Mouse (Mus musculus): Measurements from ENCODE around the gene Bcl2l1. TPM values are rescaled to one million over a fixed set of nuclear protein-coding genes. Genes with fewer than 3 reads are reported as not detected.

The Bcl2l1 gene
- polyA plus RNA-seq, 1 experiment from 2014 or later = 129 TPM

DNA sequence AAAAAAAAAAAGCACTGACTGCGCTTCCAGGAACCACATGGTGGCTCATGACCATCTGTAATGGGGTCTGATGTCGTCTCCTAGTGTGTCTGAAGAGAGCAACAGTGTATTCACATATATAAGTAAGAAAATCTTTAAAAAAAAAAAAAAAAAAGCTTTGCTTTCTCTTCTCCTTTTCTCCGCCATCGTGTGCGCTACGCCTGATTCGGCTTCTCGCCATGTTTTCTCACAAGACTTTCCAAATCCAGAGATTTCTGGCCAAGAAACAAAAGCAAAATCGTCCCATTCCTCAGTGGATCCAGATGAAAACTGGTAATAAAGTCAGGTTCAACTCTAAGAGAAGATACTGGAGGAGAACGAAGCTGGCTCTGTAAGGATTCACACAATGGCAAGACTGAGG, 29.2 kb downstream of the Bcl2l1 start:
- no peak overlapping the region for H3K27ac ChIP-seq (ENCODE audit: low read depth, low read length)
- H3K27me3 ChIP-seq (ENCODE audit: control insufficient read depth, insufficient read depth, low read length) = no peaks in the 10 kb centered on the region
- H3K9me3 ChIP-seq (ENCODE audit: control insufficient read depth, low read length) = no peaks in the 10 kb centered on the region
- H3K4me2 ChIP-seq (replicated peaks; ENCODE audit: low read depth, low read length) = no peak overlapping the region
- no peak overlapping the region for H3K9ac ChIP-seq (ENCODE audit: low read depth, low read length)
- DNase-seq (ENCODE audit: low spot score) (no peak), ATAC-seq (ENCODE audit: low FRiP score) (no peak)
- WGBS = 94% methylated on average over 10 of the region's 10 CpGs
- no peaks in the 10 kb centered on the region for H3K36me3 ChIP-seq (ENCODE audit: control insufficient read depth, insufficient read depth, low read length)
- H3K4me3 ChIP-seq (ENCODE audit: low read depth, low read length) = no peak overlapping the region
- H3K4me1 ChIP-seq (replicated peaks; ENCODE audit: control insufficient read depth, insufficient read depth, low read length) = peaks cover 3% of the 10 kb centered on the region; the same call in 1 of the 2 replicates

DNA sequence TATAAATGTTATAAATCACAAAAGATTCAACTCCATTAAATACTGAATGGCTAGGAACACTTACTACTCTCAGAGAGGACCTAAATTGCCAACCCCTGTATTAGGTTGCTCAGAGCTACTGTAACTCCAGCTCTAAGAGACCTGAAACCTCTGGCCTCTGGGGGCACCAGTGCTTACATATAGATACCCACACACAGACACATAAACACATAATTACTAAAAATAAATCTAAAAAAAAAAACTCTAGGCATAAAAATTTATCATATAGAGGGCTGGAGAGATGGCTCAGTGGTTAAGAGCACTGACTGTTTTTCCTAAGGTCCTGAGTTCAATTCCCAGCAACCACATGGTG, 30.8 kb downstream of the Bcl2l1 start:
- H3K4me1 ChIP-seq (replicated peaks; ENCODE audit: control insufficient read depth, insufficient read depth, low read length) = peaks cover 3% of the 10 kb centered on the region; the same call in 1 of the 2 replicates
- H3K27me3 ChIP-seq (ENCODE audit: control insufficient read depth, insufficient read depth, low read length) = no peaks in the 10 kb centered on the region
- no peaks in the 10 kb centered on the region for H3K9me3 ChIP-seq (ENCODE audit: control insufficient read depth, low read length)
- no peak overlapping the region for H3K9ac ChIP-seq (ENCODE audit: low read depth, low read length)
- no peak overlapping the region for H3K27ac ChIP-seq (ENCODE audit: low read depth, low read length)
- no peak for ATAC-seq (ENCODE audit: low FRiP score)
- DNase-seq (ENCODE audit: low spot score) = no peak
- no peaks in the 10 kb centered on the region for H3K36me3 ChIP-seq (ENCODE audit: control insufficient read depth, insufficient read depth, low read length)
- H3K4me3 ChIP-seq (ENCODE audit: low read depth, low read length) = no peak overlapping the region
- H3K4me2 ChIP-seq (replicated peaks; ENCODE audit: low read depth, low read length) = no peak overlapping the region

DNA sequence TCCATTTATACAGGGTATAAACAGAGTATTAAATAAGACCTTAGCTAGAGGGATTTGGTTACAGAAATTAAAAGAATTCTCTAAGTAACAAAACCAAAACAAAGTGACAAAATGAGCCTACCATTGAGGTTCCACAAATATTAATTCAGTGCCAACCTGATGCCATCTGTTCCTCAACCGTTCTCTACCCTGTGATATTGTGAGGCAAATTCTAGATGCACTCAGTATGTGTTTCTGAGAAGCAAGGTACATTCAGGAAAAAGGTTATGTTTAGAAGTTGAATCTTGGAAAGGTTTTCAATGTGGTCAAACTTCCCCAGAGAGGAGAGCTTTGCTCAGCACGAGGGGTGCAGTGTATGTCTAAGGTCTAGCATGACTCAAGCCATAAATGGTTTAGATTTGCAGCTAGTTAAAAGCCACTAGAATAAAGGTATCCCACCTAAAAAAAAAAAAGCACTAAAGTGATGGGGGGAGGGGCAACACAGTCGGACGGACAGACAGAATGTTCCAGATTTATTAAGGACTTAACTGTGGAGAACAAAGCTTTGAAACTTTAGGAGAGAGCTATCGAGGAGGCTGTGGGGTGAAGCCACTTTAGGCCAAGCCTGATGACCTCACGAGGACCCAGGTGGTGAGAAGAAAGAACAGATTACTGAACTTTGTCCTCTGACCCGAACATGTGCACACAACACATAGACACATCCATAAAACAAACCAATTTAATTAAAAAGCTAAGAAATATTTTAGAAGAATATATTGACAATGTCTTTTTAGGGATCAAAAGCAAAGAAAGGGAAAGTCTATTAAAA, 31.4 kb downstream of the Bcl2l1 start:
- ATAC-seq (ENCODE audit: low FRiP score) = no peak
- H3K9me3 ChIP-seq (ENCODE audit: control insufficient read depth, low read length) = no peaks in the 10 kb centered on the region
- WGBS = 89% methylated on average over 7 of the region's 7 CpGs

DNA sequence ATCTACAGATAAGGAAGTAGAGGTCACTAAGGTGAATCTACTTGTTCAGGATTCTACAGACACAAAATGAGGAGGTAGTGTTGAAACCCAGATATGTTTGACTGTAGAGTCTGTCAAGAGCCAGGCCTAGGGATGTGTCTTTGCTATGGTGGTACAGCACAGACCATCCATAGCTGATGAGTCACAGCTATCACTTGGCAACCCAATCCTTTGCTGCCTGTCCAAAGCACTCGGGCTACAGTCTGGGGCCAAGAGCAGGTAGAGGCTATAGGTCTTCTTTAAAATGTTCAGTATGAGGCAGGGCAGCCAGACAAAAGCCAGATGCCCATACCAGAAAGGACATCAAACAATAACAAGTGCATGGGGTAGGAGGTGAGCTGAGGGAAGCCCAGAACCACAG, 33.9 kb downstream of the Bcl2l1 start:
- Histone ChIP-seq H3K9me3 (ENCODE audit: control insufficient read depth, low read length) (no peaks in the 10 kb centered on the region), H3K27ac (ENCODE audit: low read depth, low read length) (no peak overlapping the region), H3K4me1 (replicated peaks; ENCODE audit: control insufficient read depth, insufficient read depth, low read length) (no peaks in the 10 kb centered on the region), H3K4me2 (replicated peaks; ENCODE audit: low read depth, low read length) (no peak overlapping the region), H3K36me3 (ENCODE audit: control insufficient read depth, insufficient read depth, low read length) (no peaks in the 10 kb centered on the region), H3K4me3 (ENCODE audit: low read depth, low read length) (no peak overlapping the region), H3K9ac (ENCODE audit: low read depth, low read length) (no peak overlapping the region), H3K27me3 (ENCODE audit: control insufficient read depth, insufficient read depth, low read length) (no peaks in the 10 kb centered on the region)
- ATAC-seq (ENCODE audit: low FRiP score) = no peak
- no peak for DNase-seq (ENCODE audit: low spot score)
- WGBS = 87% methylated on average over 1 of the region's 1 CpGs

More for the DNA sequence above, 31.4 kb downstream of the Bcl2l1 start:
- DNase-seq (ENCODE audit: low spot score) = no peak
- H3K4me2 ChIP-seq (replicated peaks; ENCODE audit: low read depth, low read length) = no peak overlapping the region
- no peak overlapping the region for H3K4me3 ChIP-seq (ENCODE audit: low read depth, low read length)
- H3K4me1 ChIP-seq (replicated peaks; ENCODE audit: control insufficient read depth, insufficient read depth, low read length) = peaks cover 3% of the 10 kb centered on the region; the same call in 1 of the 2 replicates
- H3K27me3 ChIP-seq (ENCODE audit: control insufficient read depth, insufficient read depth, low read length) = no peaks in the 10 kb centered on the region
- no peak overlapping the region for H3K27ac ChIP-seq (ENCODE audit: low read depth, low read length)
- no peaks in the 10 kb centered on the region for H3K36me3 ChIP-seq (ENCODE audit: control insufficient read depth, insufficient read depth, low read length)
- no peak overlapping the region for H3K9ac ChIP-seq (ENCODE audit: low read depth, low read length)

DNA sequence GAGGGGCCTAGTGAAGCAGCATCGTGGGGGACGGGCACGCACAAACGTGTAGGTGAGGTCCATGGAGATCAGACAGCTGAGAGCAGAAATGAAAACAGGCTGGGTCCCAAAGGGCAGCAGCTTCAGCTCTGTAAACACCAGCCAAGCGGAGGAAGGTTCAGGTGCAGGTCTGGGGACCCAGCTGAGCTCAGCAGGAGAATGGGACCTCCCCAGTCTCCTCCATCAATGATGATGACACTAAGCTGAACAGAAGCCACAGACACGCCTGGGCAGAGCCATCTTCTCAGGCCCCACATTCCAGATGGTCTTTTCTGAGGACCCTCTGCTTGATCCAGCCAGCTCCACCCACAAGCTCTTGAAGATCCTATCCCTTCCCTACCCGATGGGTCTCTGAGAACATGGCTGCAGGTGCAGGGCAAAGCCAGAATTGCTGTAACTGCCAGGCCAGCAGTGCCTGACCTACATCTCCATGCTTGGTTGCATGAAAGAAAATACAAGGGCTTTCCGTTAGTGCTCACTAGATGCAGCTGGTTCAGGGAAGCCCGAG, 37.2 kb downstream of the Bcl2l1 start:
- H3K27ac ChIP-seq (ENCODE audit: low read depth, low read length) = no peak overlapping the region
- H3K4me1 ChIP-seq (replicated peaks; ENCODE audit: control insufficient read depth, insufficient read depth, low read length) = no peaks in the 10 kb centered on the region
- no peak overlapping the region for H3K9ac ChIP-seq (ENCODE audit: low read depth, low read length)
- ATAC-seq (ENCODE audit: low FRiP score) (no peak), DNase-seq (ENCODE audit: low spot score) (no peak)
- no peaks in the 10 kb centered on the region for H3K9me3 ChIP-seq (ENCODE audit: control insufficient read depth, low read length)
- H3K27me3 ChIP-seq (ENCODE audit: control insufficient read depth, insufficient read depth, low read length) = no peaks in the 10 kb centered on the region
- WGBS = 79% methylated on average over 9 of the region's 9 CpGs
- no peaks in the 10 kb centered on the region for H3K36me3 ChIP-seq (ENCODE audit: control insufficient read depth, insufficient read depth, low read length)
- H3K4me2 ChIP-seq (replicated peaks; ENCODE audit: low read depth, low read length) = no peak overlapping the region
- no peak overlapping the region for H3K4me3 ChIP-seq (ENCODE audit: low read depth, low read length)

DNA sequence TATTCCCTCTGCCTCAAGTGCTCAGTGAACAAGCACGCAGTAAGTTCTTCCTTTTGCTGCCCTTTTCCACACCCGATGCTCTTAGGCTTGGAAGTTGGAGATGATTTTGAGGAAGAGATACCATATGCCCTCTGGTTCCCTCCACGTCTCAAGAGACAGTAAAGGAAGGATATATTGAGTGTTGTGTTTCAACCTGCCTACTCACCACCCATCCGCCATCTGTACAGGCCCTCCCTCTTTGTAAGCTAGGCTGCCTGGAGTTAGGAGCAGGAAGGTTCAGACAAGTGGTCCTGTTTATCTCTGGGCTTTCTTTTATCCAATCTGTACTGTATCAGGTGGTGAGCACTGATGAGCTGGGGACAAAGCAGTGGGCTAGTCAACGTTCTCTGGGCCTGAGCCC, 38.1 kb downstream of the Bcl2l1 start:
- H3K9ac ChIP-seq (ENCODE audit: low read depth, low read length) = no peak overlapping the region
- 90% methylated on average over 5 of the region's 5 CpGs for WGBS
- no peaks in the 10 kb centered on the region for H3K36me3 ChIP-seq (ENCODE audit: control insufficient read depth, insufficient read depth, low read length)
- H3K9me3 ChIP-seq (ENCODE audit: control insufficient read depth, low read length) = no peaks in the 10 kb centered on the region
- H3K4me3 ChIP-seq (ENCODE audit: low read depth, low read length) = no peak overlapping the region
- no peak overlapping the region for H3K27ac ChIP-seq (ENCODE audit: low read depth, low read length)
- ATAC-seq (ENCODE audit: low FRiP score) (no peak), DNase-seq (ENCODE audit: low spot score) (no peak)
- H3K4me1 ChIP-seq (replicated peaks; ENCODE audit: control insufficient read depth, insufficient read depth, low read length) = no peaks in the 10 kb centered on the region
- no peaks in the 10 kb centered on the region for H3K27me3 ChIP-seq (ENCODE audit: control insufficient read depth, insufficient read depth, low read length)
- no peak overlapping the region for H3K4me2 ChIP-seq (replicated peaks; ENCODE audit: low read depth, low read length)

DNA sequence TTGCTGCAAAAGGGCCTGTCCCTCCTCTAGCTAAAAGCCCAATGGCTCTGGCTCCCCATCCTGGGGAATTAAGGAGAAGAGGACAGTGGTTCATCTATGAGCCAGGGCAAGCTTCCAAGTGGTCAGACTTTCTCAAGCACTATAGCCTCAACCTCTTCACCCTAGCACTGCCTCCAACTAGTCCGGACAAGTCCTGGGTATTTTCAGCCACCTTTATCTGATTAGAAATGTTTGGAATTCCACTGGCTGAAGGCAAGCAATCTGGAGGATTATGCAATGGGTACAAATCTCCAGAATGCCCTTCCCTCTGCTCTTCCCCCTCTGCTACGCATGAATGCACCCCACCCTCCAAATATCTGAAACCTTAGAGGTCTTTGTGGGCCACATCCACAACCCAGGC, 39.1 kb downstream of the Bcl2l1 start:
- Histone ChIP-seq H3K36me3 (ENCODE audit: control insufficient read depth, insufficient read depth, low read length) (no peaks in the 10 kb centered on the region), H3K4me3 (ENCODE audit: low read depth, low read length) (no peak overlapping the region), H3K4me2 (replicated peaks; ENCODE audit: low read depth, low read length) (no peak overlapping the region), H3K27me3 (ENCODE audit: control insufficient read depth, insufficient read depth, low read length) (no peaks in the 10 kb centered on the region), H3K9me3 (ENCODE audit: control insufficient read depth, low read length) (no peaks in the 10 kb centered on the region), H3K27ac (ENCODE audit: low read depth, low read length) (no peak overlapping the region), H3K4me1 (replicated peaks; ENCODE audit: control insufficient read depth, insufficient read depth, low read length) (no peaks in the 10 kb centered on the region), H3K9ac (ENCODE audit: low read depth, low read length) (no peak overlapping the region)
- DNase-seq (ENCODE audit: low spot score) (no peak), ATAC-seq (ENCODE audit: low FRiP score) (no peak)
- 81% methylated on average over 2 of the region's 2 CpGs for WGBS

DNA sequence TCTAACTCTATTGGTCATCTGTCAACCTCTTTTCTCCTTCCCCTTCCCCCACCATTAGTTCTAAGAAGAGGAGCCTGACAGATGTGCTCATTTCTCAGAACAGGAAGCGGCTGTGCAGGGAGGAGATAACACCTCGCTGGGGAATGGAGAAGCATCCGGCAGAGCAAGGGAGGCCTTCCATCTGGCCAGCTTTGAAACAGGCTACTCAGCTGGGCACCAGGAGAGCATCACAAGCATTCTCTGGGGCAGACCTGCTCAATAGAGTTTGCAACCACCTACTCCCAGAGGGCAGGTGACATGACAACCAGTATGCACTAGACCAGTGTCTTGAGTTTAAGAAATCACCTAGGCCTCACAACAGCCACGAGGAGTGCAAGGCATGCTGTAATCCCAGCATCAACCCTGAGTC, 41.9 kb downstream of the Bcl2l1 start:
- Histone ChIP-seq H3K4me3 (ENCODE audit: low read depth, low read length) (no peak overlapping the region), H3K4me1 (replicated peaks; ENCODE audit: control insufficient read depth, insufficient read depth, low read length) (no peaks in the 10 kb centered on the region), H3K9me3 (ENCODE audit: control insufficient read depth, low read length) (no peaks in the 10 kb centered on the region), H3K9ac (ENCODE audit: low read depth, low read length) (no peak overlapping the region), H3K27ac (ENCODE audit: low read depth, low read length) (no peak overlapping the region), H3K36me3 (ENCODE audit: control insufficient read depth, insufficient read depth, low read length) (no peaks in the 10 kb centered on the region), H3K27me3 (ENCODE audit: control insufficient read depth, insufficient read depth, low read length) (no peaks in the 10 kb centered on the region), H3K4me2 (replicated peaks; ENCODE audit: low read depth, low read length) (no peak overlapping the region)
- 50% methylated on average over 4 of the region's 4 CpGs for WGBS
- ATAC-seq (ENCODE audit: low FRiP score) (no peak), DNase-seq (ENCODE audit: low spot score) (no peak)

DNA sequence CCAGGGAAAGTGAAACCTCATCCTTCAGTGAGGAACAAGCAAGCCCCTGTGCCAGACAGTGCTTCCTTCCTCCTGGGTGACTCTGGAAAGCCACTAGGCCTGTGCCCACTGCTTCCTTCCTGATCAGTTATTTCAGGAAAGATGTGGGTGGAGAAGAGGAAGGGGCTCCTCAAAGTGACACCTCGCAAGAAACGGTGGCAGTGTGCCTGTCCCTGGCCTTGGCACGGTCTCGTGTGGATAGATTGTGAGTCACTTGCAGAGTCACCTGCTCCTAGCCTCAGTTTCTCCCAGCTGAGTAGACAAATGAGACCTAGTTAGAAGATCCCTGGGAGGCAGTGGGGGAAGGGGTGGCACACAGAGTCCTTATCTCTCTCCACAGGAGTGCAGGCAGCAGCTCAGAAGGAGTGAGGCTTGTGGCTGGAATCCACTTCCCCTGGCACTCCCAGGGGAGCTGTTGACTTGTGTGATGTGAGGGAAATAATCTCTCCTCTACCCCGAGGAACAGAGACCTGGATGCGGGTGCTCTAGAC, 42.6 kb downstream of the Bcl2l1 start:
- no peak overlapping the region for H3K4me3 ChIP-seq (ENCODE audit: low read depth, low read length)
- 0 out of 2 replicates have a peak overlapping the region, but pooled peaks have one; percentile 7 for H3K27ac ChIP-seq (ENCODE audit: low read depth, low read length)
- no peak overlapping the region for H3K4me2 ChIP-seq (replicated peaks; ENCODE audit: low read depth, low read length)
- H3K9me3 ChIP-seq (ENCODE audit: control insufficient read depth, low read length) = no peaks in the 10 kb centered on the region
- H3K4me1 ChIP-seq (replicated peaks; ENCODE audit: control insufficient read depth, insufficient read depth, low read length) = no peaks in the 10 kb centered on the region
- no peaks in the 10 kb centered on the region for H3K27me3 ChIP-seq (ENCODE audit: control insufficient read depth, insufficient read depth, low read length)
- ATAC-seq (ENCODE audit: low FRiP score) (0 out of 2 replicates have a peak, but pooled peaks have one; percentile 40), DNase-seq (ENCODE audit: low spot score) (no peak)
- H3K36me3 ChIP-seq (ENCODE audit: control insufficient read depth, insufficient read depth, low read length) = no peaks in the 10 kb centered on the region
- 68% methylated on average over 6 of the region's 6 CpGs for WGBS
- no peak overlapping the region for H3K9ac ChIP-seq (ENCODE audit: low read depth, low read length)
